In genomic region chr7:45277136-45277760, GRCm38 (mm10) we compare ENCODE assay signal across 8 mouse cellular contexts. TPM values are rescaled to one million over a fixed set of nuclear protein-coding genes. Genes with fewer than 3 reads are reported as not detected.
DNase-seq lines count a peak whose midpoint lies in the region; ATAC-seq and TF ChIP-seq lines count a peak whose summit lies in the region.

Gene Slc6a21 (plus strand): TSS chr7:45277513.

- no peak for TF ChIP-seq POLR2A in spleen, adult 2 months (IDR thresholded peaks at IDR 0.05; ENCODE audit: low read depth, low read length)

- H3K4me3 ChIP-seq in limb, embryonic 13.5 days, result peak within 1 kb of the TSS; percentile 39
- peak within 1 kb of the TSS; percentile 27 for H3K4me3 ChIP-seq in midbrain, embryonic 15.5 days
- H3K4me3 ChIP-seq in spleen, adult 2 months (ENCODE audit: extremely low read depth, insufficient read depth, insufficient read length), result peak within 1 kb of the TSS; percentile 62; the same call in 1 of the 2 replicates

- WGBS in limb, embryonic 13.5 days, result 7% methylated on average over 44 of the region's 44 CpGs
- 7% methylated on average over 44 of the region's 44 CpGs for WGBS in midbrain, embryonic 15.5 days
- WGBS in spleen, adult 2 months, result 5% methylated on average over 44 of the region's 44 CpGs

- no peak within 1 kb of the TSS for H3K27ac ChIP-seq in limb, embryonic 13.5 days
- H3K27ac ChIP-seq in midbrain, embryonic 15.5 days, result no peak within 1 kb of the TSS
- H3K27ac ChIP-seq in spleen, adult 2 months (ENCODE audit: insufficient read depth, low read length), result peak within 1 kb of the TSS; percentile 39; the same call in 1 of the 2 replicates

- peak; percentile 89 for TF ChIP-seq CTCF in spleen, adult 2 months (IDR thresholded peaks at IDR 0.05; ENCODE audit: extremely low read depth, insufficient read depth, insufficient read length, insufficient replicate concordance)

- peak; percentile 73 to 79 for DNase-seq in left cerebral cortex, adult 18-20 months (ENCODE audit: low spot score in 2 of 2)
- no peak for DNase-seq in left cerebral cortex, adult 11 months (ENCODE audit: low spot score)
- peak; percentile 75 for DNase-seq in embryo, embryonic 9.5 days (ENCODE audit: extremely low spot score)
- peak; percentile 94 for DNase-seq in heart, adult 11 months
- peak; percentile 78 for DNase-seq in kidney, adult 11 months
- DNase-seq in spleen, adult 2 months (ENCODE audit: low read depth in 1 of 2, low spot score in 2 of 2), result peak; percentile 52 to 82

- H3K9ac ChIP-seq in limb, embryonic 13.5 days, result peak within 1 kb of the TSS; percentile 51
- 0 out of 2 replicates have a peak within 1 kb of the TSS, but pooled peaks have one; percentile 31 for H3K9ac ChIP-seq in midbrain, embryonic 15.5 days

- H3K4me2 ChIP-seq in limb, embryonic 13.5 days (replicated peaks), result peak within 1 kb of the TSS; percentile 65
- peak within 1 kb of the TSS; percentile 49 for H3K4me2 ChIP-seq in midbrain, embryonic 15.5 days

- peaks cover 10% of the 10 kb centered on the region; the same call in 1 of the 2 replicates for H3K4me1 ChIP-seq in limb, embryonic 13.5 days
- peaks cover 5% of the 10 kb centered on the region for H3K4me1 ChIP-seq in midbrain, embryonic 15.5 days
- H3K4me1 ChIP-seq in spleen, adult 2 months (ENCODE audit: control insufficient read depth, insufficient read depth, insufficient read length), result peaks cover 8% of the 10 kb centered on the region

- H3K36me3 ChIP-seq in limb, embryonic 13.5 days, result no peaks in the 10 kb centered on the region
- H3K36me3 ChIP-seq in midbrain, embryonic 15.5 days (replicated peaks), result no peaks in the 10 kb centered on the region
- no peaks in the 10 kb centered on the region for H3K36me3 ChIP-seq in spleen, adult 2 months (ENCODE audit: control insufficient read depth, insufficient read depth, low read length)

- no peak for ATAC-seq in limb, embryonic 13.5 days (ENCODE audit: low FRiP score, low read depth)
- ATAC-seq in midbrain, embryonic 15.5 days (replicated peaks), result no peak

- H3K27me3 ChIP-seq in limb, embryonic 13.5 days, result peaks cover 28% of the 10 kb centered on the region
- peaks cover 7% of the 10 kb centered on the region for H3K27me3 ChIP-seq in midbrain, embryonic 15.5 days (replicated peaks)
- H3K27me3 ChIP-seq in spleen, adult 2 months (ENCODE audit: control insufficient read depth, insufficient read depth, low read length), result no peaks in the 10 kb centered on the region

- no peaks in the 10 kb centered on the region for H3K9me3 ChIP-seq in limb, embryonic 13.5 days
- no peaks in the 10 kb centered on the region for H3K9me3 ChIP-seq in midbrain, embryonic 15.5 days

RNA-seq across cellular contexts. Expression of gene Slc6a21, which starts in this region (rescaled TPM):
- total RNA-seq in left cerebral cortex, adult 18-20 months (2021), result not detected
- polyA plus RNA-seq in limb, embryonic 13.5 days (2015; fragmentation: Nextera tagmentation; extraction: Ambion mirVana), result not detected in 2 replicates
- not detected in 2 replicates for polyA plus RNA-seq in midbrain, embryonic 15.5 days (2015; fragmentation: Nextera tagmentation; extraction: Ambion mirVana)
- 0.27 and 0.43 TPM in 2 replicates for polyA plus RNA-seq in spleen, adult 2 months (2012; rRNA removed)

Comparison
In these comparisons a context has a peak if more than half of its experiments do, and no peak if none do; other contexts are left out.
1. Peak in DNase-seq in left cerebral cortex, adult 18-20 months; RNA of the gene not detected or under 1 TPM.
2. Peak in DNase-seq, H3K4me3 ChIP-seq and H3K27ac ChIP-seq in spleen, adult 2 months; RNA of the gene not detected or under 1 TPM.